Mouse (Mus musculus) intestine, embryonic 14.5 days (tissue): Measurements from ENCODE around the gene Spag9. TPM values are rescaled to one million over a fixed set of nuclear protein-coding genes. Genes with fewer than 3 reads are reported as not detected.

Experiments
- ATAC-seq: fragments of 200-750 bp; cut with Nextera tagmentation; replicated peaks from 2 replicates; pipeline ENCODE4 v1.8.0; 2017; ENCODE audit warnings: low read depth, moderate number of reproducible peaks, moderate TSS enrichment, moderate library complexity; ENCODE audit not compliant: low FRiP score, low TSS enrichment
- DNase-seq: peaks from one replicate; pipeline ENCODE4 v3.0.0-alpha.2; 2018; ENCODE audit warnings: low spot score
- H3K27ac ChIP-seq: fragments of 300-500 bp; sonication (generic); 2 replicates; pipeline ENCODE4 v1.5.1; 2014; ENCODE audit warnings: low read depth, mild to moderate bottlenecking, control low read depth
- H3K27me3 ChIP-seq: fragments of 300-500 bp; sonication (generic); replicated peaks from 2 replicates; pipeline ENCODE4 v1.6.1; 2014; ENCODE audit warnings: low read length, control low read depth; ENCODE audit not compliant: control insufficient read depth, insufficient read depth
- H3K36me3 ChIP-seq: fragments of 300-500 bp; sonication (generic); 2 replicates; pipeline ENCODE4 v1.6.1; 2014; ENCODE audit warnings: low read length, control low read depth; ENCODE audit not compliant: control insufficient read depth, insufficient read depth
- H3K4me1 ChIP-seq: fragments of 300-500 bp; sonication (generic); replicated peaks from 2 replicates; pipeline ENCODE4 v1.6.1; 2014; ENCODE audit warnings: low read length, control low read depth, mixed read lengths; ENCODE audit not compliant: control insufficient read depth, insufficient read depth
- H3K4me2 ChIP-seq: fragments of 300-500 bp; sonication (generic); 2 replicates; pipeline ENCODE4 v1.6.1; 2014; ENCODE audit warnings: low read length
- H3K4me3 ChIP-seq: fragments of 300-500 bp; sonication (generic); 2 replicates; pipeline ENCODE4 v1.5.1; 2014; ENCODE audit warnings: low read depth, low read length, control low read depth, mixed read lengths
- H3K9ac ChIP-seq: fragments of 300-500 bp; sonication (generic); 2 replicates; pipeline ENCODE4 v1.6.1; 2014; ENCODE audit warnings: mild to moderate bottlenecking, low read length
- H3K9me3 ChIP-seq: fragments of 300-500 bp; sonication (generic); 2 replicates; pipeline ENCODE4 v1.6.1; 2016; ENCODE audit warnings: low read length, control low read depth; ENCODE audit not compliant: control insufficient read depth
- WGBS: fragments of 180-500 bp; shearing (Covaris S2); extraction: QIAGEN DNeasy Blood & Tissue Kit; methylation state at CpG from one replicate; pipeline ENCODE4 v1.1.7; 2014; 5-methylcytosine and 5-hydroxymethylcytosine counted together
- polyA plus RNA-seq: library from polyadenylated mRNA; unstranded; fragments of >200 nt; fragmentation: Nextera tagmentation; extraction: Ambion mirVana; gene quantifications from 2 replicates; pipeline ENCODE4 v1.2.1, GENCODE M21; 2014

Spag9 gene
- polyA plus RNA-seq, 1 experiment from 2014 or later: 50.9 TPM

DNA sequence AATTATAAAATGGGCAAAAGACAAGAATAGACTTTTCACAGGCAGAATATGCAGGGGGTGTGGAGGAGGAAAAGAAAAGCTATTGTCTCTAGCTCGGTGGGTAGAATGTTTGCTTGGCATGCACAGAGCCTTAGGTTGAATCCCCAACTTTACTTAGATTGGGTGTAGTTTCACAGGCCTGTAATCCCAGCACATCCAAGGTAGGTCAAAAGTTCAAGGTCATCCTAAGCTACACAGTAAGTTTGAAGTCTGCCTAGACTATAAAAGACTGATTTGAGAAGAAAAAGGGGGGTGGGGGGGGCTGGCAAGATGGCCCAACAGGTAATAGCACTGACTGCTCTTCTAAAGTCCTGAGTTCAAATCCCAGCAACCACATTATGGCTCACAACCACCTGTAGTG is 26.1 kb upstream of the Spag9 start:
- peaks cover 10% of the 10 kb centered on the region; the same call in 1 of the 2 replicates for H3K4me1 ChIP-seq
- H3K9ac ChIP-seq: no peak overlapping the region
- ATAC-seq (no peak), DNase-seq (no peak)
- no peak overlapping the region for H3K4me2 ChIP-seq
- H3K9me3 ChIP-seq: no peaks in the 10 kb centered on the region
- WGBS: 81% methylated on average over 1 of the region's 1 CpGs
- H3K4me3 ChIP-seq: no peak overlapping the region
- no peaks in the 10 kb centered on the region for H3K27me3 ChIP-seq
- no peak overlapping the region for H3K27ac ChIP-seq
- peaks cover 10% of the 10 kb centered on the region for H3K36me3 ChIP-seq

DNA sequence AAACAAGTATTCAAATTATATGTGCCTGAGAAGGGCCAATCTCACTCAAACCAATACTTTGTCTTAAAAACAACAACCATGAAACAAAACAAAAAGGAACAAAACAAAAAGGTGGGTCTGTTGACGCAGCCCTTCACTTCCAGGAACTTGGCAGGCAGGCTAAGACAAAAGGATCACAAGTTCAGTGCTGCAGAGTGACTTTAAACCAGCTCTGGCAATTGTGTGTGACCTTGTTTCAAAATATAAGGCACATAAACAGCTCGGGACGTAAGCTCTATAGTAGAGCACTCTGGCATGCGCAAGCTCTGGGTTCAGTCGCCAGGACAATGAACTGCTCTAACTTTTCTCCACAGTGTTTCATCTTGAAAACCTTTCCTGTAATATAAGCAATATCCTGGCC is 22.9 kb upstream of the Spag9 start:
- H3K4me2 ChIP-seq: no peak overlapping the region
- no peaks in the 10 kb centered on the region for H3K9me3 ChIP-seq
- ATAC-seq (no peak), DNase-seq (no peak)
- no peak overlapping the region for H3K27ac ChIP-seq
- no peak overlapping the region for H3K9ac ChIP-seq
- no peaks in the 10 kb centered on the region for H3K27me3 ChIP-seq
- H3K4me1 ChIP-seq: peaks cover 7% of the 10 kb centered on the region; the same call in 1 of the 2 replicates
- no peaks in the 10 kb centered on the region for H3K36me3 ChIP-seq
- no peak overlapping the region for H3K4me3 ChIP-seq
- 85% methylated on average over 5 of the region's 5 CpGs for WGBS

DNA sequence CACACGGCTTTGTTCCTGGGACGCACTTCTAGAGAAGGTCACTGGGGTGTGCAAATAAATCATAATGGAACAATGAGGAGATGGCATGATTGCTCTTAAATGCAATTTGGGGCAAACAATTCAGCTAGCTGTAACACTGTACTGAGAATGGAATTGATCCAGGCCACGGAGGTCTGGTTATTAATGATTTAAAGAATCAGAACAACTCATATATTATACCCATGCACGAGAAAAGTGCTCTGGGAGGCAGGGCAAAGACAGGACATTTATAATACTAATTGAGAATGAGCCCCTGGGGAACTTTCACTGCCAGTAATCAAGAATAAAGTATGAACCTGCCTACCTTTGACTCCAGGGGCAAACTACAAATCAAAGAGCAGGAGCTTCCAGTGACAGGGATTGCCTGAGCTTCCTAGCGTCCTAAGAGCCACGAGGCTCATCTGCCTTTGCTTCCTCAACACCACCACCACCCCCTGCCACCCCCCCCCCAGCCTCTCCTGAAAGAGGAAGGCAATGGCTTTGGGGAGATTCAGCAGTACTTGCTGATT is 16.3 kb upstream of the Spag9 start:
- no peak for ATAC-seq
- DNase-seq: no peak
- 33% methylated on average over 6 of the region's 6 CpGs for WGBS

DNA sequence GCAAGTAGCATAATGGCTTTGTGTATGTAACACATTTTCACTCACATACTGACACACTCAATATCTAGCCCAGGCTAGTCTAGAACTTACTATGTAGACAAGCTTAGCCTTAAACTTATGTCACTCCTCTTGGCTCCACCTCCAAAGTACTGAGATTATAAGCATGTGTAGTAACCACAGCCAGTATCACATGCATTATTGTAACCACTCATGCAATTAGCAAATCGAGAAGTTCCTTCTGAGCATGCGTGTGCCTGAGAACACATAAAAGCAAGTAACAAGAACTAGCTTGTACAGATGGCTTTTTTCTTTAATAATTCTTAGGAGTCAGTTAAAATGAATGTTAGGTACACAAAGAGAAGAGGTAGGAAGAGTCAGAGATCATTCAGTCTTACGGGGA is 11.3 kb upstream of the Spag9 start:
- DNase-seq: no peak
- no peaks in the 10 kb centered on the region for H3K27me3 ChIP-seq
- 0 out of 2 replicates have a peak, but pooled peaks cover 10% of the 10 kb centered on the region for H3K4me1 ChIP-seq
- H3K27ac ChIP-seq: no peak overlapping the region
- H3K9me3 ChIP-seq: no peaks in the 10 kb centered on the region
- ATAC-seq: no peak
- no peaks in the 10 kb centered on the region for H3K36me3 ChIP-seq
- 87% methylated on average over 3 of the region's 3 CpGs for WGBS
- no peak overlapping the region for H3K4me3 ChIP-seq
- no peak overlapping the region for H3K4me2 ChIP-seq
- H3K9ac ChIP-seq: no peak overlapping the region

More for the DNA sequence above, 16.3 kb upstream of the Spag9 start:
- Histone ChIP-seq H3K4me2 (no peak overlapping the region), H3K9ac (no peak overlapping the region), H3K36me3 (no peaks in the 10 kb centered on the region), H3K27me3 (no peaks in the 10 kb centered on the region), H3K27ac (no peak overlapping the region), H3K4me1 (no peaks in the 10 kb centered on the region), H3K4me3 (no peak overlapping the region), H3K9me3 (no peaks in the 10 kb centered on the region)

DNA sequence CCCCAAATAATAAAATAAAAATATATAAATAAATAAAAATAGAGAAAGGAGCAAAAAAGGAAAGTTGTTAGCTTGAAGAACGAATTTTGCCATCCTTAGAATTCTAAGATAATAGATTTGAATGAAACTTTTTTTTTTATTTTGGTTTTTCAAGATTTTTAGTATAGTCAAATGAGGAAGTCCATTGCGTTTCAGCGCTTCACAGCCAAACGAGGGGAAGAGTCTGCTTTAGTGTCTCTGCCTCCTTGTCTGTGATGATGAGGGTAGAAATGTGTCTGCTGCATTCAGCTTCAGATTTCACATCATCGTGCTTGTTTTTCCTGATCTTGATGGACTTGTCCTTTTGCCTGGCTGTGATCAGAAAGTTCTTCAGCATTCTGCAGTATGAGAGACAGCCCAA is 10.6 kb upstream of the Spag9 start:
- Histone ChIP-seq H3K4me3 (no peak overlapping the region), H3K4me1 (0 out of 2 replicates have a peak, but pooled peaks cover 10% of the 10 kb centered on the region), H3K9ac (no peak overlapping the region), H3K9me3 (no peaks in the 10 kb centered on the region), H3K4me2 (no peak overlapping the region), H3K27me3 (no peaks in the 10 kb centered on the region), H3K36me3 (no peaks in the 10 kb centered on the region), H3K27ac (no peak overlapping the region)
- DNase-seq: no peak
- no peak for ATAC-seq
- WGBS: 86% methylated on average over 5 of the region's 5 CpGs

DNA sequence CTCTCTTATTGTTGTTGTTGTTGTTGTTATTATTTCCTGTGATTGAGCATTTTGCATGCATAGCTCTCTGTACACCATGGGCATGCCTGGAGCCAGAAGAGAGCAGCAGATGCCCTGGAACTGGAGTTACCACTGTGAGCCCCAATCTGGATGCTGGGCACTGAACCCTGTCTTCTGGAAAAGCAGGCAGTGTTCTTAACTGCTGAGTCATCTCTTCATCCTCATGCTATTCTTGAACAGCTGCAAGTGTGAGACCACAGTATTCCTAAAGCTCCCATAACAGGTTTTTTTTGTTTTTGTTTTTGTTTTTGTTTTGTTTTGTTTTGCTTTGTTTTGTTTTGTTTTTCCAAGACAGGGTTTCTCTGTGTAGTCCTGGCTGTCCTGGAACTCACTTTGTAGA is 9.6 kb upstream of the Spag9 start:
- Histone ChIP-seq H3K9ac (no peak overlapping the region), H3K4me3 (no peak overlapping the region), H3K36me3 (no peaks in the 10 kb centered on the region), H3K27ac (no peak overlapping the region), H3K4me2 (no peak overlapping the region), H3K27me3 (no peaks in the 10 kb centered on the region), H3K4me1 (0 out of 2 replicates have a peak, but pooled peaks cover 10% of the 10 kb centered on the region), H3K9me3 (no peaks in the 10 kb centered on the region)
- ATAC-seq: no peak
- no peak for DNase-seq

DNA sequence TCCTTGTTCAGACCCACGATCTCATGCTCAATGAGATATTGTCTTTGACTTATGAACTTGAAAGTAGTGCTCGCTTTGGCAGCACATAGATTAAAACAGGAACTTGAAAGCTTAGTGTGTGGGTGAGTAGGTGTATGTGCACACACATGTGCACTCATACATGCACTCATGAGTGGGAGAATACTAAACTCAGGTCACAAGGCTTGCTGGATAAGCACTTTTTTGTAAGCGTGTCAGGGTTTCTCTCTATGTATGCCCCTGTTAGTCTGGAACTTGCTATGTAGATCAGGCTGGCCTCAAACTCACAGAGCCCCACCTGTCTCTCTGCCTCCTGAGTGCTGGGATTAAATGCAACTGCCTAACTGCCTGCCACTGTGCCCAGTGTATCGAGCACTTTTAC is 8.9 kb upstream of the Spag9 start:
- Histone ChIP-seq H3K27ac (no peak overlapping the region), H3K9me3 (no peaks in the 10 kb centered on the region), H3K4me3 (no peak overlapping the region), H3K36me3 (no peaks in the 10 kb centered on the region), H3K4me2 (no peak overlapping the region), H3K4me1 (0 out of 2 replicates have a peak, but pooled peaks cover 10% of the 10 kb centered on the region), H3K9ac (no peak overlapping the region), H3K27me3 (no peaks in the 10 kb centered on the region)
- DNase-seq (no peak), ATAC-seq (no peak)
- 85% methylated on average over 4 of the region's 4 CpGs for WGBS

DNA sequence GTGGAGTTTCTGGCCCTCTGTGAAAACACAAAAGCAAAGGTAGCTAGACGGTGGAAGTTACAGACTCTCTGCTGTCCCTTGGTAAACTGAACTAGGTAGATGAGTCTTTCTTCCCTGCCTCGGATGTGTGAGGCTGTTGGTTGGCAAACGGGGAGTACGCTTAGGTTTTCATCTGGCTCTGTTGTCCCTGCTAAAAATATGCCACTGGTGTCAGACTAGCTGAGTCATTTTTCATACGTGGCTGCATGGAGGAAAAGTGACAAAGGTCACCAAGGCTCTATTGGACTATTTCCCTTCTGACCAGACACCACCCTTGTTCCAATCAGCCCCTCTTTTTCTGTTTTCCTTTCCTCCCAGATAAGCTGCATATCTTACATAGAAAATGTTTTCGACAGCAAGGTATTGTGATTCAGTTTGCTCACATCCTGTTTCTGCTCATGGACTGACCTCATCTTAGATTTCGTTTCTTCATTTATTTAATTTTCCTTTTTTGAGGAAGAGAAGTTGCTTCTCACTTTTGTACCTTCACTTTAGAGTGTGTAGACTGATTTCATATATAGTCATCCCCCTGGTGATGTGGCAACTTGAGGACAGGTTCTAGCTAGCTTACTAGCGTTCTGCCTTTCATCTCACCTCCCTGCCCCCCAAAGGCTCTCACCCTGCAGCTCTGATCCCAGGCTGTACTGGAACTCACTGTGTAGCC is 8.1 kb upstream of the Spag9 start:
- H3K4me2 ChIP-seq: no peak overlapping the region
- ATAC-seq (no peak), DNase-seq (no peak)

More for the DNA sequence above, 8.1 kb upstream of the Spag9 start:
- no peaks in the 10 kb centered on the region for H3K9me3 ChIP-seq
- H3K27me3 ChIP-seq: no peaks in the 10 kb centered on the region
- 0 out of 2 replicates have a peak, but pooled peaks cover 10% of the 10 kb centered on the region for H3K4me1 ChIP-seq
- WGBS: 65% methylated on average over 8 of the region's 8 CpGs
- no peaks in the 10 kb centered on the region for H3K36me3 ChIP-seq
- H3K9ac ChIP-seq: no peak overlapping the region
- no peak overlapping the region for H3K4me3 ChIP-seq
- H3K27ac ChIP-seq: peak overlapping the region; percentile 51; the same call in 1 of the 2 replicates
